In the genomic region with DNA sequence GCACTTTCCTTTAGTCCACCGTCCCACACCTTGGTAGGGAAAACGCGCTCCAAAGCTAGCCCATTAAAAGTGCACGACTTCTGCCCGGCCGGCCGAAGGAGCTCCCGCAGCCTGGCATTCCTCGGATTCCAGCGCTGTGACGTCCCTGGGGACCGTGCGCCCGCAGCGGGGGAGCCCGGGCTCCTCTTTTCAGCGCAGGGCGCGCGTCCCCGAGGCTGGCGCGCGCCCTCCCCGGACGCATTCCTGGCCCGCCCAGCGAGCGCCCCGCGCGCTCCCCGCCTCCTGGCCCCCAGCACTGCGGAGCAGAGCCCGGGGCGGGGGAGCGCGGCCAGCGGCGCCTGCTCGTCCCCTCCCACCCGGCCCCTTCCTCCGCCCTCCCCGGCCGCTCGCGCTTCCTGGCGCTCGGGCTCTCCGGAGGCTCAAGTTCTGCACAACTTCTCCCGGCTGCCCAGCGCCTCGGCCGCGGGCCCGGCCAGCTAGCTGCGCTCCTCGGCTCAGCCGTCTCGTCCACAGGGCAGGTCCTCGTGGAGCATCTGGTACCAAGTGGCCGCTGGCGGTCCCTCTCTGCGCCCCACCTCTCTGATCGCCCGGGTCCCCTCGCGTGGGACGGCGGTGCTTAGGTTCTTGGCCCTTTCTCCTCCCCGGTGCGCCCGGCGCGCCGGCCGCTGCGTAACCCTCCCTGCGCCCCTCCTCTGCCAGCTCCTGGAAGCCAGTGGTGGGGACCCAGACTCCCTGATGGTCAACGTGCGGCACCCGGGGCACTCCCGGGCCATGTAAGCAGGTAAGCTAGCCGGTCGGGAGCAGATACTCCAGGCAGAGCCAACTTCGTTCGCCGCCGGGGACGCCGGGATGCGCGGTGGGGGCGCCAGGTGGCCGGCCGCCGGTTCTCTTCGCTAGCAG, we compare ENCODE assay signal across 8 mouse cellular contexts. TPM values are rescaled to one million over a fixed set of nuclear protein-coding genes. Genes with fewer than 3 reads are reported as not detected.
DNase-seq lines count a peak whose midpoint lies in the region; ATAC-seq and TF ChIP-seq lines count a peak whose summit lies in the region.

Gene Ptpn14, plus strand, starts transcription at position 385 of the 900 bp plus-strand sequence.

- peak within 1 kb of the TSS; percentile 71 for H3K4me2 ChIP-seq in embryonic facial prominence, embryonic 14.5 days (ENCODE audit: low read depth, low read length)
- peak within 1 kb of the TSS; percentile 73 for H3K4me2 ChIP-seq in heart, embryonic 13.5 days
- peak within 1 kb of the TSS; percentile 71 for H3K4me2 ChIP-seq in kidney, postnatal 0 days (ENCODE audit: low read length)
- peak within 1 kb of the TSS; percentile 74 for H3K4me2 ChIP-seq in liver, postnatal 0 days (ENCODE audit: low read depth, low read length)

- peak within 1 kb of the TSS; percentile 76 for H3K27ac ChIP-seq in layer of hippocampus, adult 2 months
- peak within 1 kb of the TSS; percentile 97 for H3K27ac ChIP-seq in embryonic facial prominence, embryonic 14.5 days (replicated peaks; ENCODE audit: low read depth, low read length)
- H3K27ac ChIP-seq in heart, embryonic 13.5 days (replicated peaks), result peak within 1 kb of the TSS; percentile 94
- H3K27ac ChIP-seq in kidney, postnatal 0 days, result peak within 1 kb of the TSS; percentile 97
- peak within 1 kb of the TSS; percentile 72 for H3K27ac ChIP-seq in liver, postnatal 0 days (ENCODE audit: low read depth)

- H3K9me3 ChIP-seq in embryonic facial prominence, embryonic 14.5 days (ENCODE audit: control insufficient read depth, low read length), result no peaks in the 10 kb centered on the region
- H3K9me3 ChIP-seq in heart, embryonic 13.5 days, result no peaks in the 10 kb centered on the region
- H3K9me3 ChIP-seq in kidney, postnatal 0 days (replicated peaks; ENCODE audit: low read length), result no peaks in the 10 kb centered on the region
- no peaks in the 10 kb centered on the region for H3K9me3 ChIP-seq in liver, postnatal 0 days (ENCODE audit: low read length)

- TF ChIP-seq EP300 in liver, postnatal 0 days (IDR thresholded peaks at IDR 0.05; ENCODE audit: low read depth), result no peak

- no peaks in the 10 kb centered on the region for H3K27me3 ChIP-seq in embryonic facial prominence, embryonic 14.5 days (replicated peaks; ENCODE audit: control insufficient read depth, insufficient read depth, low read length)
- H3K27me3 ChIP-seq in heart, embryonic 13.5 days (replicated peaks), result no peaks in the 10 kb centered on the region
- H3K27me3 ChIP-seq in kidney, postnatal 0 days (ENCODE audit: insufficient read depth, low read length), result no peaks in the 10 kb centered on the region
- peaks cover 44% of the 10 kb centered on the region for H3K27me3 ChIP-seq in liver, postnatal 0 days (ENCODE audit: insufficient read depth, low read length)

- no peak for TF ChIP-seq CTCF in layer of hippocampus, adult 2 months (conservative IDR thresholded peaks at IDR 0.05)
- TF ChIP-seq CTCF in kidney, postnatal 0 days (IDR thresholded peaks at IDR 0.05; ENCODE audit: low read depth), result no peak
- TF ChIP-seq CTCF in liver, postnatal 0 days (IDR thresholded peaks at IDR 0.05; ENCODE audit: low read depth), result no peak

- ATAC-seq in embryonic facial prominence, embryonic 14.5 days (ENCODE audit: low read depth), result peak; percentile 94
- ATAC-seq in heart, embryonic 13.5 days (ENCODE audit: extremely low read depth, insufficient number of reproducible peaks, low FRiP score, low TSS enrichment), result peak; percentile 89
- ATAC-seq in kidney, postnatal 0 days (replicated peaks; ENCODE audit: low FRiP score, low read depth), result peak; percentile 91
- peak; percentile 77 for ATAC-seq in liver, postnatal 0 days

- H3K36me3 ChIP-seq in embryonic facial prominence, embryonic 14.5 days (ENCODE audit: control insufficient read depth, insufficient read depth, low read length), result no peaks in the 10 kb centered on the region
- H3K36me3 ChIP-seq in heart, embryonic 13.5 days, result no peaks in the 10 kb centered on the region
- H3K36me3 ChIP-seq in kidney, postnatal 0 days (ENCODE audit: insufficient read depth, low read length), result no peaks in the 10 kb centered on the region
- no peaks in the 10 kb centered on the region for H3K36me3 ChIP-seq in liver, postnatal 0 days (replicated peaks; ENCODE audit: insufficient read depth, low read length)

- whole genome bisulfite sequencing in embryonic facial prominence, embryonic 14.5 days, result under 1% methylated on average over 56 of the region's 98 CpGs
- WGBS in heart, embryonic 13.5 days, result under 1% methylated on average over 96 of the region's 98 CpGs
- WGBS in kidney, postnatal 0 days, result under 1% methylated on average over 78 of the region's 98 CpGs
- WGBS in liver, postnatal 0 days (ENCODE audit: insufficient replicate concordance), result under 1% methylated on average over 77 of the region's 98 CpGs

- H3K4me1 ChIP-seq in embryonic facial prominence, embryonic 14.5 days (ENCODE audit: control insufficient read depth, insufficient read depth, low read length), result peaks cover 47% of the 10 kb centered on the region
- peaks cover 53% of the 10 kb centered on the region for H3K4me1 ChIP-seq in heart, embryonic 13.5 days
- peaks cover 19% of the 10 kb centered on the region for H3K4me1 ChIP-seq in kidney, postnatal 0 days (replicated peaks; ENCODE audit: insufficient read depth, low read length)
- no peaks in the 10 kb centered on the region for H3K4me1 ChIP-seq in liver, postnatal 0 days (ENCODE audit: insufficient read depth)

- DNase-seq in layer of hippocampus, adult 2 months (ENCODE audit: low spot score in 2 of 2), result no peak
- no peak for DNase-seq in layer of hippocampus, adult 9-10 months (ENCODE audit: low spot score)
- peak; percentile 95 for DNase-seq in embryonic facial prominence, embryonic 14.5 days (ENCODE audit: low spot score)
- DNase-seq in kidney, postnatal 0 days (ENCODE audit: low spot score), result peak; percentile 96
- DNase-seq in liver, postnatal 0 days, result peak; percentile 54
- DNase-seq in ovary, adult 18-20 months (ENCODE audit: low spot score), result peak; percentile 85
- DNase-seq in thymus, postnatal 4 days, result peak; percentile 82

- peak within 1 kb of the TSS; percentile 63 for H3K4me3 ChIP-seq in layer of hippocampus, adult 2 months
- peak within 1 kb of the TSS; percentile 86 for H3K4me3 ChIP-seq in embryonic facial prominence, embryonic 14.5 days (ENCODE audit: low read depth, low read length)
- H3K4me3 ChIP-seq in heart, embryonic 13.5 days, result peak within 1 kb of the TSS; percentile 81
- H3K4me3 ChIP-seq in kidney, postnatal 0 days (replicated peaks; ENCODE audit: low read depth, low read length), result peak within 1 kb of the TSS; percentile 82
- H3K4me3 ChIP-seq in liver, postnatal 0 days (ENCODE audit: low read depth, low read length), result peak within 1 kb of the TSS; percentile 56

- H3K9ac ChIP-seq in embryonic facial prominence, embryonic 14.5 days (ENCODE audit: low read depth, low read length), result peak within 1 kb of the TSS; percentile 90
- peak within 1 kb of the TSS; percentile 92 for H3K9ac ChIP-seq in heart, embryonic 13.5 days
- H3K9ac ChIP-seq in kidney, postnatal 0 days (ENCODE audit: low read depth, low read length), result peak within 1 kb of the TSS; percentile 84
- H3K9ac ChIP-seq in liver, postnatal 0 days (replicated peaks), result peak within 1 kb of the TSS; percentile 44; the same call in 1 of the 2 replicates

RNA-seq across cellular contexts. Expression of gene Ptpn14, which starts in this region (rescaled TPM):
- 10 to 100 TPM; 14.5 to 14.8 TPM for total RNA-seq in layer of hippocampus, adult 2 months (2021)
- polyA plus RNA-seq in embryonic facial prominence, embryonic 14.5 days (2014; fragmentation: Nextera tagmentation; extraction: Ambion mirVana), result 12.3 and 12.5 TPM in 2 replicates
- polyA plus RNA-seq in heart, embryonic 13.5 days (2015; fragmentation: Nextera tagmentation; extraction: Ambion mirVana), result 7.6 TPM in 2 replicates
- 11.1 and 11.6 TPM in 2 replicates for polyA plus RNA-seq in kidney, postnatal 0 days (2015; fragmentation: Nextera tagmentation; extraction: Ambion mirVana)
- 0.27 and 0.33 TPM in 2 replicates for polyA plus RNA-seq in liver, postnatal 0 days (2015; fragmentation: Nextera tagmentation; extraction: Ambion mirVana)

Comparison
In these comparisons a context has a peak if more than half of its experiments do, and no peak if none do; other contexts are left out.
1. Peak in DNase-seq, ATAC-seq, H3K4me3 ChIP-seq, H3K27ac ChIP-seq, H3K9ac ChIP-seq and H3K4me2 ChIP-seq in liver, postnatal 0 days; RNA of the gene not detected or under 1 TPM.
2. DNase-seq: peak in embryonic facial prominence, embryonic 14.5 days (single experiment), kidney, postnatal 0 days (single experiment), ovary, adult 18-20 months (single experiment) and thymus, postnatal 4 days (single experiment); none in layer of hippocampus, adult 2 months (0 of 2) and layer of hippocampus, adult 9-10 months (single experiment).
3. Peak in every context shown above with its lines, with median percentiles within 50 percentile points of each other: H3K27ac ChIP-seq, H3K4me3 ChIP-seq, ATAC-seq, H3K4me2 ChIP-seq and H3K9ac ChIP-seq.